Mouse (Mus musculus): ENCODE results near the gene Tescl.
A peak's percentile ranks its signal among the peaks of the same experiment; 100 is the strongest.

Tescl gene

GRCm38 (mm10) chr7:24333304-24333986 is at the start of gene Tescl:
Tescl (minus strand) TSS chr7:24333936.
- no peak for DNase-seq (ENCODE audit: low spot score in 2 of 2)

GRCm38 (mm10) chr7:24382730-24383372 is 49.1 kb upstream of the Tescl start:
- no peak for DNase-seq (ENCODE audit: low spot score in 2 of 2)

GRCm38 (mm10) chr7:24380370-24380769 is 46.6 kb upstream of the Tescl start:
- DNase-seq (ENCODE audit: low spot score in 2 of 2) = no peak

- DNase-seq (ENCODE audit: low spot score in 2 of 2) = peak in 1 of 2 experiments; percentile 76
These were observed 46.2 kb upstream of the Tescl start for GRCm38 (mm10) chr7:24379934-24380333.

GRCm38 (mm10) chr7:24378049-24378701 is 44.4 kb upstream of the Tescl start:
- DNase-seq (ENCODE audit: low spot score in 2 of 2) = peak in 1 of 2 experiments; percentile 63

- DNase-seq (ENCODE audit: low spot score in 2 of 2) = peak; percentile 94
These were observed 43.5 kb upstream of the Tescl start for GRCm38 (mm10) chr7:24377091-24377865.

GRCm38 (mm10) chr7:24376456-24376855 is 42.7 kb upstream of the Tescl start:
- no peak for DNase-seq (ENCODE audit: low spot score in 2 of 2)

GRCm38 (mm10) chr7:24373538-24374379 is 40.0 kb upstream of the Tescl start:
- peak; percentile 78 to 88 for DNase-seq (ENCODE audit: low spot score in 2 of 2)

- DNase-seq (ENCODE audit: low spot score in 2 of 2) = peak in 1 of 2 experiments; percentile 75
These were observed 39.0 kb upstream of the Tescl start for GRCm38 (mm10) chr7:24372786-24373185.

- DNase-seq (ENCODE audit: low spot score in 2 of 2) = peak; percentile 78 to 88
These were observed 38.6 kb upstream of the Tescl start for GRCm38 (mm10) chr7:24372300-24372699.

- no peak for DNase-seq (ENCODE audit: low spot score in 2 of 2)
These were observed 38.0 kb upstream of the Tescl start for GRCm38 (mm10) chr7:24371809-24372145.

- DNase-seq (ENCODE audit: low spot score in 2 of 2) = peak; percentile 79 to 86
These were observed 37.5 kb upstream of the Tescl start for GRCm38 (mm10) chr7:24371012-24371808.

- peak; percentile 64 to 85 for DNase-seq (ENCODE audit: low spot score in 2 of 2)
These were observed 36.2 kb upstream of the Tescl start, which contains the start of gene Kcnn4 for GRCm38 (mm10) chr7:24369731-24370541. Kcnn4 (plus strand) TSS chr7:24370263.

GRCm38 (mm10) chr7:24368946-24369345 is 35.2 kb upstream of the Tescl start:
- DNase-seq (ENCODE audit: low spot score in 2 of 2) = no peak

- DNase-seq (ENCODE audit: low spot score in 2 of 2) = no peak
These were observed 34.5 kb upstream of the Tescl start for GRCm38 (mm10) chr7:24368226-24368625.

- DNase-seq (ENCODE audit: low spot score in 2 of 2) = no peak
These were observed 33.2 kb upstream of the Tescl start for GRCm38 (mm10) chr7:24366716-24367632.

GRCm38 (mm10) chr7:24365258-24366014 is 31.7 kb upstream of the Tescl start:
- no peak for DNase-seq (ENCODE audit: low spot score in 2 of 2)

- DNase-seq (ENCODE audit: low spot score in 2 of 2) = peak; percentile 92 to 97
These were observed 31.1 kb upstream of the Tescl start for GRCm38 (mm10) chr7:24364827-24365226.
